Mouse (Mus musculus): ENCODE measurements around the gene Gm21118.
"Not testable (repeated sequence)": the region's sequence is repeated elsewhere in the genome, so short reads cannot be mapped to it uniquely, and the experiment has no call there.

Gm21118 gene

DNA sequence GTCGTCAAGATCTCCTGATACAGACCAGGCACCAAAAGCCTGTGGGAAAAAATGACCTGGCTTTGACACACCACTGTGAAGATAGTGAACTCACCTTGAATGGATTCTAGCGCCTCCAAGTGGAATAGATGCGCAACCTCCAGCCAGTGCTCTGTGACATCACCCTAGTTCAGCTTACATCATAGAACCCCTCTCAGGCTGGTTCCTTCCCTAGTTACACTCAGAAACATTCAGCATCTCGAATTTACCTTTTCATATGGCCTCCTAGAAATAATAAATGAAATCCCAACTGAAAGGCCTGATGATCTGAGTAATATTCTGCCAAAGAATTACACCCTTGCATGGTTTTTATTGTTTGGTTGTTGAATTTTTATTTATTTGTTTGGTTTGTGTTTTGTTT lies at the start of gene Gm21118:
TSS of gene Gm21118 (minus strand) at position 101 of the 400 bp plus-strand sequence.
- not testable (repeated sequence) for DNase-seq (ENCODE audit: low read depth, low spot score)

DNA sequence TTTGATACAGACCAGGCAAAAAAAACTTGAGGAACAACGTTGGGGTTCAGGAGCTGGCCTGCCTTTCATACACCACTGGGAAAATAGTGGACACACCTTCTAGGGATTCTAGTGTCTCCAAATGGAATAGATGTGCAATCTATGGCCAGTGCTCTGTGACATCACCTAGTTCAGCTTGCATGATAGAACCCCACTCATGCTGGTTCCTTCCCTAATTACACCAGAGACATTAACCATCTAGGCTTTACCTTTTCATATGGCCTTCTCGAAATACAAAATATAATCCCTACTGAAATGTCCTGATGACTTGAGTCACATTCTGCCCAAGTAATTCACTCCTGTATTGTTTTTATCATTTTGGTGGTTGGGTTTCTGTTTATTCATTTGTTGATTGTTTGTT lies 29.7 kb upstream of the Gm21118 start, which contains the start of the genes Gm29423 and Gm29644:
TSS of gene Gm29423 (minus strand) at position 101 of the 400 bp plus-strand sequence.
TSS of gene Gm29644 (minus strand) at position 157 of the 400 bp plus-strand sequence.
- DNase-seq (ENCODE audit: low read depth, low spot score): not testable (repeated sequence)

Data from forelimb bud, embryonic 11.5 days (tissue).